Mouse (Mus musculus) stomach, embryonic 14.5 days (tissue): ENCODE results near the gene Gramd4. TPM values are rescaled to one million over a fixed set of nuclear protein-coding genes. Genes with fewer than 3 reads are reported as not detected.
A peak's percentile ranks its signal among the peaks of the same experiment; 100 is the strongest.

Experiments used
- ATAC-seq: fragments of 200-750 bp; cut with Nextera tagmentation; 2 replicates; pipeline ENCODE4 v1.8.0; 2017; ENCODE audit warnings: low read depth, moderate TSS enrichment; ENCODE audit not compliant: insufficient number of reproducible peaks, insufficient read depth, low FRiP score
- H3K27ac ChIP-seq: fragments of 300-500 bp; sonication (generic); 2 replicates; pipeline ENCODE4 v1.5.1; 2014; ENCODE audit warnings: mild to moderate bottlenecking, low read length, moderate library complexity, mixed read lengths
- H3K27me3 ChIP-seq: fragments of 300-500 bp; sonication (generic); 2 replicates; pipeline ENCODE4 v1.6.1; 2014; ENCODE audit warnings: low read length, control low read depth, mixed read lengths; ENCODE audit not compliant: control insufficient read depth, insufficient read depth
- H3K36me3 ChIP-seq: fragments of 300-500 bp; sonication (generic); 2 replicates; pipeline ENCODE4 v1.6.1; 2014; ENCODE audit warnings: mild to moderate bottlenecking, control low read depth, low read length, moderate library complexity, mixed read lengths; ENCODE audit not compliant: control insufficient read depth, insufficient read depth
- H3K4me1 ChIP-seq: fragments of 300-500 bp; sonication (generic); 2 replicates; pipeline ENCODE4 v1.6.1; 2014; ENCODE audit warnings: low read length, control low read depth, mixed read lengths; ENCODE audit not compliant: control insufficient read depth, insufficient read depth
- H3K4me2 ChIP-seq: fragments of 300-500 bp; sonication (generic); replicated peaks from 2 replicates; pipeline ENCODE4 v1.6.1; 2014; ENCODE audit warnings: low read depth, low read length, control low read depth
- H3K4me3 ChIP-seq: fragments of 300-500 bp; sonication (generic); 2 replicates; pipeline ENCODE4 v1.5.1; 2014; ENCODE audit warnings: low read depth, low read length, control low read depth
- H3K9ac ChIP-seq: fragments of 300-500 bp; sonication (generic); replicated peaks from 2 replicates; pipeline ENCODE4 v1.6.1; 2014; ENCODE audit warnings: low read depth, mild to moderate bottlenecking, control low read depth, low read length, moderate library complexity, mixed read lengths
- H3K9me3 ChIP-seq: fragments of 300-500 bp; sonication (generic); 2 replicates; pipeline ENCODE4 v1.6.1; 2016; ENCODE audit warnings: low read depth, low read length, control low read depth; ENCODE audit not compliant: control insufficient read depth
- WGBS: fragments of 180-500 bp; shearing (Covaris S2); extraction: QIAGEN DNeasy Blood & Tissue Kit; methylation state at CpG from one replicate; pipeline ENCODE4 v1.1.7; 2014; 5-methylcytosine and 5-hydroxymethylcytosine counted together
- polyA plus RNA-seq: library from polyadenylated mRNA; unstranded; fragments of >200 nt; fragmentation: Nextera tagmentation; extraction: Ambion mirVana; gene quantifications from 2 replicates; pipeline ENCODE4 v1.2.1, GENCODE M21; 2014

Gene Gramd4
- polyA plus RNA-seq, 1 experiment from 2014 or later = 7.2 TPM

- no peak overlapping the region for H3K4me3 ChIP-seq
- no peak for ATAC-seq
- no peaks in the 10 kb centered on the region for H3K27me3 ChIP-seq
- no peak overlapping the region for H3K9ac ChIP-seq
- no peak overlapping the region for H3K27ac ChIP-seq
- WGBS = 93% methylated on average over 10 of the region's 10 CpGs
- H3K4me1 ChIP-seq = no peaks in the 10 kb centered on the region
- no peaks in the 10 kb centered on the region for H3K9me3 ChIP-seq
- H3K36me3 ChIP-seq = peaks cover 22% of the 10 kb centered on the region
- no peak overlapping the region for H3K4me2 ChIP-seq
These were observed 73.2 kb downstream of the Gramd4 start for GRCm38 (mm10) chr15:86130657-86131056.

DNA sequence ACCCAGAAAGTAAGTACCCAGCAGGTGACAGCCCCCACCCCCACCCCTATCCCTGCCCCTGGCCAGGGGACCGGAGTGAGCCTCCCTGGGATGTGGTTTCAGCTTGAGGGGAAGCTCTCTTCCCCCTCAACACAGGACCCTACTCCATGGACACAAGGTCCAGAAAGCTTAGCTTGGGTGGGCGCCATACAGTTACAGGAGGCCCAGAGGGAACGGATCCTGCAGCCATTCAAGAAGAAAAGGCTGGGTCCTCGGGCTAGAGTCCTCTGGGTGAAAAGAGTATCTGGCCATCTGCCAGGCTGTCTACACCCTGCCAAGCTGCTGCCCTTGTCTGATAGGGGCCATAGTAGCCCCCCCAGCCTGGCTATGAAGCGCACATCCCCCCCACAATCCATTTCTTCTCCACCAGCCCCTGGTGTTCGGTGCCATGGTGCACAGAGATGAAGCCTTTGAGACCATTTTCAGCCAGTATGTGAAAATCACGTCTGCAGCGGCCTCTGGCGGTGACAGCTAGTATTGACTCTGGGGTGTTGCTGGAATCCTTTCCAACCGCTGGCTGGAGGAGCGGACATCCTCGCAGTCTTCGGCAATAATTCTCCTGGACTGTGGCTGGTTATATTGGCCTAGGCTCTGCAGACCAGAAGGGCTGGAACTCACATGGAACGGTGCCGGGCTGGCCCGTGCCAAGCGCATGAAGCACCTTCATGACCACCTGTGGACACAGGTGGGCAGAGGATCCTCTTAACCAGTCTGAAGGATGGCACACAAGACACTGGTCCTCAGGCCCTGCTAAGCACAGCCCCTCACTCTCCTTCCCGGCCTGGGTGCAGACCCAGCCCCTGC is 77.7 kb downstream of the Gramd4 start:
- no peak for ATAC-seq
- Histone ChIP-seq H3K4me1 (no peaks in the 10 kb centered on the region), H3K36me3 (peaks cover 13% of the 10 kb centered on the region), H3K27ac (no peak overlapping the region), H3K9me3 (no peaks in the 10 kb centered on the region), H3K4me2 (no peak overlapping the region), H3K4me3 (no peak overlapping the region), H3K9ac (no peak overlapping the region), H3K27me3 (no peaks in the 10 kb centered on the region)
- WGBS = 42% methylated on average over 18 of the region's 18 CpGs

DNA sequence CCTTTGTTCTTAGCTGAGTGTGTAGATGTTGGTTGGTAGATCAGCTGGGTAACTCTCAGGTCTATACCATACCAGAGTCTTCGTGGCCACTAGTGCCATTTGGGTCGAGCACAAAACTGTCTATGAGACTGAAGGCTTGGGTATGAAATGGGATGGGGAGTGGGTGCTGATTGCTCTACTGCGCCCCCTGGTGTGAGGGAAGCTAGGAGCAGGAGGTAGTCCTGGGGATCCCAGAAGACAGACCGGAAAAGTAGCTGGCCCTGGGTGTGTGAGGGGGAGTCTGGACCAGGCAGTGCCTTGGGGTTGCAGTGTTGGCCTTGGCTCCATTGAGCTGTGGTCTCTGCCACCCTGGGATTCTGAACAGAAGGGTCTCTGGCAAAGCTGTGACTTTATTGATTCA is 80.1 kb downstream of the Gramd4 start:
- Histone ChIP-seq H3K4me2 (no peak overlapping the region), H3K4me1 (no peaks in the 10 kb centered on the region), H3K36me3 (no peaks in the 10 kb centered on the region; the same call in 1 of the 2 replicates), H3K27ac (no peak overlapping the region), H3K9me3 (no peaks in the 10 kb centered on the region), H3K4me3 (no peak overlapping the region), H3K27me3 (no peaks in the 10 kb centered on the region), H3K9ac (no peak overlapping the region)
- WGBS = 53% methylated on average over 4 of the region's 4 CpGs
- ATAC-seq = no peak

DNA sequence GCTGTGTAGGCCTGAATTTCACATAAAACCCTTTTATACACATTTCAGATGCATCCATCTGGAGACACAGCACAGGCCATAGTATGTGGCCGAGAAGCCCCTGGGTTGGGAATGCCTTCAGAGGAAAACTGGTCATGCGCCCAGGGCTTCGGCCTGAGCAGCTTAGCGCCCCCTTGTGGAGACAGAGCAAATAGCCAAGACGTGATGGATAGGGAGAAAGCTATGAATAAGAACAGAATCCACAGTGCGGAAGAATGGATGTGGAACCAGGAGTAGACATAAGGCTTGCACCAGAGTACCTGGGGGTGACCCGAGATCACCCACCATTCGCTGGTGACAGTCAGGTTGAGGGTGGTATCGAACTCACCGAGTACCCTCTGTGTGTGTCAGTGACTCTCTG is 82.8 kb downstream of the Gramd4 start:
- Histone ChIP-seq H3K4me2 (no peak overlapping the region), H3K4me1 (no peaks in the 10 kb centered on the region), H3K4me3 (no peak overlapping the region), H3K27ac (no peak overlapping the region), H3K9ac (no peak overlapping the region), H3K9me3 (no peaks in the 10 kb centered on the region), H3K36me3 (no peaks in the 10 kb centered on the region; the same call in 1 of the 2 replicates), H3K27me3 (no peaks in the 10 kb centered on the region)
- no peak for ATAC-seq
- WGBS = 34% methylated on average over 10 of the region's 10 CpGs

- ATAC-seq = no peak
These were observed 87.1 kb downstream of the Gramd4 start for GRCm38 (mm10) chr15:86144577-86144976.

GRCm38 (mm10) chr15:86145046-86145445 is 87.6 kb downstream of the Gramd4 start:
- peaks cover 5% of the 10 kb centered on the region; the same call in 1 of the 2 replicates for H3K36me3 ChIP-seq

More at GRCm38 (mm10) chr15:86144577-86144976, 87.1 kb downstream of the Gramd4 start:
- Histone ChIP-seq H3K9ac (no peak overlapping the region), H3K36me3 (peaks cover 5% of the 10 kb centered on the region; the same call in 1 of the 2 replicates), H3K4me3 (no peak overlapping the region), H3K27me3 (no peaks in the 10 kb centered on the region), H3K4me2 (no peak overlapping the region), H3K27ac (no peak overlapping the region), H3K9me3 (no peaks in the 10 kb centered on the region), H3K4me1 (no peaks in the 10 kb centered on the region)
- 85% methylated on average over 7 of the region's 7 CpGs for WGBS

DNA sequence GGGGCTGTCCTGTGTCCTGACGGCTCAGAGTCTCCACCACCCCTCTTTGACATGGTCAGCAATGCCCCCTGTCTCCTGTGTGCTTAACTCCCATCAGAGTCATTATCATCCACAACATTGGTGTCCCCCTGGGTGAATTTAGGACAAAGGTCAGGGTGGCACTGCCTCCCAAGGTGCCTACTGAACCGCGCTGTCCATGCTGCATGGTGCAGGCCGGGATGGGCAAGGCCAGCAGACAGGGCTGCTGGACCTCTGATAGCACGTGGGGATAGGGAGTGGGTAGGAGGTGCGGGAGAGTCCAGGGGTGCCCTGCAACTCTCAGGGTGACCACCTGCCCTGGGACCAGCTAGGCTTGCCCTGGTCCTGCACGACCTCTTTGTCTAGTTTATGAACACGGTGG is 89.4 kb downstream of the Gramd4 start:
- no peak overlapping the region for H3K9ac ChIP-seq
- 0 out of 2 replicates have a peak, but pooled peaks have one; percentile 37 for ATAC-seq
- no peaks in the 10 kb centered on the region for H3K4me1 ChIP-seq
- 90% methylated on average over 8 of the region's 8 CpGs for WGBS
- H3K4me2 ChIP-seq = no peak overlapping the region
- no peaks in the 10 kb centered on the region for H3K27me3 ChIP-seq
- no peak overlapping the region for H3K4me3 ChIP-seq
- H3K36me3 ChIP-seq = peaks cover 8% of the 10 kb centered on the region; the same call in 1 of the 2 replicates
- no peaks in the 10 kb centered on the region for H3K9me3 ChIP-seq
- H3K27ac ChIP-seq = no peak overlapping the region

More at GRCm38 (mm10) chr15:86145046-86145445, 87.6 kb downstream of the Gramd4 start:
- ATAC-seq = no peak
- Histone ChIP-seq H3K27ac (no peak overlapping the region), H3K4me1 (no peaks in the 10 kb centered on the region), H3K4me2 (no peak overlapping the region), H3K9ac (no peak overlapping the region), H3K9me3 (no peaks in the 10 kb centered on the region), H3K27me3 (no peaks in the 10 kb centered on the region), H3K4me3 (no peak overlapping the region)
- WGBS = 79% methylated on average over 7 of the region's 7 CpGs

DNA sequence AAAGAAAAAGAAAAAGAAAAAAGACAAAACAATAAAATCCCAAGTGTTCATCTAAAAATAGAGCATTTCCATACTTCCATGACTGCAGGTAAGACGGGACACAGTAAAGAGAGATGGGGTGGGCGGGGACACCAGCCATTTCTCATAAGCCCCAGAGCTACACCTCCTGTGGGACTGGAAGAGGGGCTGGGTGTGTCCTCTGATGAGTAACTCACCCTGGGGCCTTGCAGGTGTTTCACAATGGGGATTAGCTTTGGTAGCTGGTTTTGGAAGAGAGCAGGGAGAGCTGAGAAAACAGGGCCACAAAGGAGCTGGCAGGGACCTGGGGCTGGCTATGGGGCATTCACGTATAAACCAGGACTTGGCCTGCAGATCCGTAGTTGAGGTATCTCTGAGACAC is 93.1 kb downstream of the Gramd4 start:
- no peaks in the 10 kb centered on the region for H3K4me1 ChIP-seq
- H3K9me3 ChIP-seq = no peaks in the 10 kb centered on the region
- no peak overlapping the region for H3K9ac ChIP-seq
- no peak for ATAC-seq
- H3K4me3 ChIP-seq = no peak overlapping the region
- H3K4me2 ChIP-seq = no peak overlapping the region
- H3K36me3 ChIP-seq = peaks cover 12% of the 10 kb centered on the region
- H3K27me3 ChIP-seq = no peaks in the 10 kb centered on the region
- no peak overlapping the region for H3K27ac ChIP-seq
- 71% methylated on average over 4 of the region's 4 CpGs for WGBS
